In genomic region chr16:56036501-56036900, GRCm38 (mm10) we compare ENCODE assay signal across 8 mouse cellular contexts. TPM values are rescaled to one million over a fixed set of nuclear protein-coding genes. Genes with fewer than 3 reads are reported as not detected.
A peak's percentile ranks its signal among the peaks of the same experiment; 100 is the strongest.
DNase-seq lines count a peak whose midpoint lies in the region; ATAC-seq and TF ChIP-seq lines count a peak whose summit lies in the region.

No protein-coding gene starts in this region.

- peak overlapping the region; percentile 70 for H3ac ChIP-seq in C2C12 (ENCODE audit: control insufficient read depth, insufficient read length, low read depth)

- H3K4me1 ChIP-seq in forebrain, embryonic 13.5 days: peaks cover 17% of the 10 kb centered on the region
- H3K4me1 ChIP-seq in liver, embryonic 13.5 days (replicated peaks): peaks cover 32% of the 10 kb centered on the region

- peaks cover 53% of the 10 kb centered on the region for H3K79me3 ChIP-seq in C2C12 (ENCODE audit: low read depth)

- WGBS in forebrain, embryonic 13.5 days: 59% methylated on average over 6 of the region's 6 CpGs
- 39% methylated on average over 6 of the region's 6 CpGs for WGBS in liver, embryonic 13.5 days (ENCODE audit: insufficient replicate concordance)

- no peaks in the 10 kb centered on the region for H3K27me3 ChIP-seq in C2C12 (ENCODE audit: control insufficient read depth, insufficient read depth, insufficient read length)
- H3K27me3 ChIP-seq in forebrain, embryonic 13.5 days: no peaks in the 10 kb centered on the region
- H3K27me3 ChIP-seq in liver, embryonic 13.5 days: no peaks in the 10 kb centered on the region

- peak overlapping the region; percentile 89 for H3K4me3 ChIP-seq in C2C12 (ENCODE audit: insufficient read depth, poor library complexity, severe bottlenecking)
- H3K4me3 ChIP-seq in forebrain, embryonic 13.5 days: peak overlapping the region; percentile 91
- H3K4me3 ChIP-seq in liver, embryonic 13.5 days (replicated peaks): peak overlapping the region; percentile 92

- peak overlapping the region; percentile 91 for H3K9ac ChIP-seq in forebrain, embryonic 13.5 days
- H3K9ac ChIP-seq in liver, embryonic 13.5 days: peak overlapping the region; percentile 89

- peak overlapping the region; percentile 62 for H3K4me2 ChIP-seq in forebrain, embryonic 13.5 days
- peak overlapping the region; percentile 78 for H3K4me2 ChIP-seq in liver, embryonic 13.5 days

- H3K9me3 ChIP-seq in forebrain, embryonic 13.5 days (replicated peaks): no peaks in the 10 kb centered on the region
- no peaks in the 10 kb centered on the region for H3K9me3 ChIP-seq in liver, embryonic 13.5 days (replicated peaks)

- DNase-seq in heart, adult 11 months: peak; percentile 33
- no peak for DNase-seq in heart, postnatal 14 days
- DNase-seq in liver, embryonic 13.5 days: no peak
- no peak for DNase-seq in ovary, postnatal 36 days (ENCODE audit: low spot score)
- no peak for DNase-seq in gastrocnemius, postnatal 25 days
- DNase-seq in gastrocnemius, adult 18-20 months (ENCODE audit: low spot score): no peak

- no peak for TF ChIP-seq CTCF in C2C12 (IDR thresholded peaks at IDR 0.05; ENCODE audit: control insufficient read depth, insufficient read depth, insufficient read length)

- no peak overlapping the region for H3K27ac ChIP-seq in forebrain, embryonic 13.5 days
- peak overlapping the region; percentile 87 for H3K27ac ChIP-seq in liver, embryonic 13.5 days

- intact Hi-C loops in heart, postnatal 14 days (cut with DNase I): no loop called here

- no peak for ATAC-seq in forebrain, embryonic 13.5 days
- no peak for ATAC-seq in liver, embryonic 13.5 days (ENCODE audit: low read depth)

- peaks cover 53% of the 10 kb centered on the region for H3K79me2 ChIP-seq in C2C12 (ENCODE audit: control insufficient read depth, insufficient read depth)

- H3K36me3 ChIP-seq in C2C12 (ENCODE audit: control insufficient read depth, insufficient read depth): peaks cover 39% of the 10 kb centered on the region
- H3K36me3 ChIP-seq in forebrain, embryonic 13.5 days (ENCODE audit: poor library complexity, severe bottlenecking): peaks cover 27% of the 10 kb centered on the region
- peaks cover 35% of the 10 kb centered on the region for H3K36me3 ChIP-seq in liver, embryonic 13.5 days

TF ChIP-seq in C2C12, 6 proteins besides CTCF, POLR2A, EP300 and RAD21:
- TF ChIP-seq MYOG (IDR thresholded peaks at IDR 0.05; ENCODE audit: control insufficient read depth, extremely low read depth, insufficient read length) (no peak), MYOD1 (IDR thresholded peaks at IDR 0.05; ENCODE audit: control insufficient read depth, insufficient read length, low read depth) (no peak)

RNA-seq across cellular contexts. Expression of gene Trmt10c, which starts 1.1 kb away (rescaled TPM):
- total RNA-seq in heart, postnatal 14 days (2021): 10 to 100 TPM; 10.9 to 13.0 TPM
- 5.9 TPM for polyA plus RNA-seq in C2C12 (2012; fragmentation: generic; extraction: Trizol)
- 25.8 and 26.3 TPM in 2 replicates for polyA plus RNA-seq in forebrain, embryonic 13.5 days (2015; fragmentation: Nextera tagmentation; extraction: Ambion mirVana)
- polyA plus RNA-seq in liver, embryonic 13.5 days (2015; fragmentation: Nextera tagmentation; extraction: Ambion mirVana): 20.0 and 24.3 TPM in 2 replicates
- 1 to 10 TPM; 7.7 to 9.3 TPM for total RNA-seq in gastrocnemius, postnatal 25 days (2021)
- total RNA-seq in gastrocnemius, adult 18-20 months (2021): 1 to 10 TPM; 8.3 to 9.6 TPM

RNA-seq across cellular contexts. Expression of gene Pcnp, which starts 7.0 kb away (rescaled TPM):
- 10 to 100 TPM; 54.5 to 56.1 TPM for total RNA-seq in heart, postnatal 14 days (2021)
- polyA plus RNA-seq in C2C12 (2012; fragmentation: generic; extraction: Trizol): 41.2 TPM
- polyA plus RNA-seq in forebrain, embryonic 13.5 days (2015; fragmentation: Nextera tagmentation; extraction: Ambion mirVana): 289 and 296 TPM in 2 replicates
- 126 and 153 TPM in 2 replicates for polyA plus RNA-seq in liver, embryonic 13.5 days (2015; fragmentation: Nextera tagmentation; extraction: Ambion mirVana)
- total RNA-seq in gastrocnemius, postnatal 25 days (2021): 10 to 100 TPM; 47.0 to 50.1 TPM
- 10 to 100 TPM; 56.6 to 57.2 TPM for total RNA-seq in gastrocnemius, adult 18-20 months (2021)

RNA-seq across cellular contexts. Expression of gene Senp7, which starts 11.6 kb away (rescaled TPM):
- total RNA-seq in heart, postnatal 14 days (2021): 10 to 100 TPM; 17.9 to 18.7 TPM
- 3.4 TPM for polyA plus RNA-seq in C2C12 (2012; fragmentation: generic; extraction: Trizol)
- 56.1 and 57.6 TPM in 2 replicates for polyA plus RNA-seq in forebrain, embryonic 13.5 days (2015; fragmentation: Nextera tagmentation; extraction: Ambion mirVana)
- polyA plus RNA-seq in liver, embryonic 13.5 days (2015; fragmentation: Nextera tagmentation; extraction: Ambion mirVana): 18.2 and 20.9 TPM in 2 replicates
- 10 to 100 TPM; 11.5 to 12.9 TPM for total RNA-seq in gastrocnemius, postnatal 25 days (2021)
- 10 to 100 TPM in 1 of 2 experiments, 1 to 10 TPM in 1; 7.2 to 10.0 TPM for total RNA-seq in gastrocnemius, adult 18-20 months (2021)
